Mouse (Mus musculus) common myeloid progenitor, adult 5-6 weeks (primary cell): ENCODE data around the gene Hmga2. TPM values are rescaled to one million over a fixed set of nuclear protein-coding genes. Genes with fewer than 3 reads are reported as not detected.
"Not testable (repeated sequence)": the region's sequence is repeated elsewhere in the genome, so short reads cannot be mapped to it uniquely, and the experiment has no call there.

Experiments
- ATAC-seq: replicated peaks from 2 replicates; pipeline ENCODE4 v1.8.0; 2016; ENCODE audit warnings: low read depth, mild to moderate bottlenecking, moderate TSS enrichment, inconsistent platforms; ENCODE audit not compliant: poor library complexity, severe bottlenecking
- total RNA-seq: library from RNA; stranded (forward); fragments of 200-1000, 187-1606 nt; gene quantifications from 2 replicates; pipeline ENCODE4 v1.2.3, GENCODE M21; 2017

Gene Hmga2
- total RNA-seq, 1 experiment from 2014 or later, result 7.0 TPM

GRCm38 (mm10) chr10:120365380-120366172 is 110.7 kb downstream of the Hmga2 start:
- no peak for ATAC-seq

GRCm38 (mm10) chr10:120363983-120364582 is 112.2 kb downstream of the Hmga2 start:
- peak; percentile 12; the same call in 1 of the 2 replicates for ATAC-seq

GRCm38 (mm10) chr10:120363298-120363982 is 112.8 kb downstream of the Hmga2 start:
- ATAC-seq, result peak; percentile 66

- ATAC-seq, result no peak
Observed at GRCm38 (mm10) chr10:120354523-120355030, 121.7 kb downstream of the Hmga2 start.

- ATAC-seq, result no peak
Observed at GRCm38 (mm10) chr10:120345325-120345724, 130.9 kb downstream of the Hmga2 start.

- ATAC-seq, result no peak
Observed at GRCm38 (mm10) chr10:120344558-120345318, 131.5 kb downstream of the Hmga2 start.

GRCm38 (mm10) chr10:120339906-120340305 is 136.4 kb downstream of the Hmga2 start:
- not testable (repeated sequence) for ATAC-seq

- no peak for ATAC-seq
Observed at GRCm38 (mm10) chr10:120339324-120339723, 136.9 kb downstream of the Hmga2 start.

- no peak for ATAC-seq
Observed at GRCm38 (mm10) chr10:120338841-120339240, 137.4 kb downstream of the Hmga2 start.

GRCm38 (mm10) chr10:120338431-120338830 is 137.8 kb downstream of the Hmga2 start:
- not testable (repeated sequence) for ATAC-seq

GRCm38 (mm10) chr10:120327946-120328345 is 148.3 kb downstream of the Hmga2 start:
- no peak for ATAC-seq

- ATAC-seq, result peak; percentile 84
Observed at GRCm38 (mm10) chr10:120323584-120324203, 152.6 kb downstream of the Hmga2 start.

GRCm38 (mm10) chr10:120322815-120323214 is 153.5 kb downstream of the Hmga2 start:
- ATAC-seq, result no peak

GRCm38 (mm10) chr10:120319614-120320013 is 156.7 kb downstream of the Hmga2 start:
- ATAC-seq, result no peak

Other genes with a start within 250 kb of the Hmga2 start
- 97.9 and 108 TPM in 2 replicates for gene Llph, start 249.4 kb downstream of the Hmga2 start, total RNA-seq